Mouse (Mus musculus) ES-Bruce4 (cell line): ENCODE measurements around the gene Ncoa4.

Experiments used
- CTCF ChIP-seq: IDR thresholded peaks from one replicate; pipeline ENCODE4 v1.8.1; 2011; ENCODE audit warnings: low read depth, low read length
- EP300 ChIP-seq: IDR thresholded peaks from 2 replicates; pipeline ENCODE4 v1.6.1; 2011; ENCODE audit warnings: low read depth, low read length; ENCODE audit not compliant: insufficient read depth
- POLR2A ChIP-seq: IDR thresholded peaks from one replicate; pipeline ENCODE4 v1.8.1; 2011; ENCODE audit warnings: low read length; ENCODE audit not compliant: insufficient read depth

GRCm38 (mm10) chr14:32175310-32175709 is 15.6 kb downstream of the Ncoa4 start:
- TF ChIP-seq CTCF (no peak), EP300 (no peak), POLR2A (no peak)
